Mouse (Mus musculus) forebrain, embryonic 13.5 days (tissue): ENCODE measurements around the gene Ccdc88c. TPM values are rescaled to one million over a fixed set of nuclear protein-coding genes. Genes with fewer than 3 reads are reported as not detected.

Experiments used
- ATAC-seq: fragments of 200-750 bp; cut with Nextera tagmentation; 2 replicates; pipeline ENCODE4 v1.8.0; 2017
- H3K27ac ChIP-seq: fragments of 300-500 bp; sonication (generic); 2 replicates; pipeline ENCODE4 v1.5.1; 2015; ENCODE audit warnings: inconsistent platforms, mild to moderate bottlenecking, moderate library complexity
- H3K27me3 ChIP-seq: fragments of 300-500 bp; sonication (generic); 2 replicates; pipeline ENCODE4 v1.6.1; 2015; ENCODE audit warnings: mild to moderate bottlenecking, inconsistent platforms
- H3K36me3 ChIP-seq: fragments of 300-500 bp; sonication (generic); 2 replicates; pipeline ENCODE4 v1.6.1; 2015; ENCODE audit warnings: mild to moderate bottlenecking, inconsistent platforms; ENCODE audit not compliant: poor library complexity, severe bottlenecking
- H3K4me1 ChIP-seq: fragments of 300-500 bp; sonication (generic); 2 replicates; pipeline ENCODE4 v1.6.1; 2015; ENCODE audit warnings: inconsistent platforms
- H3K4me2 ChIP-seq: fragments of 300-500 bp; sonication (generic); 2 replicates; pipeline ENCODE4 v1.6.1; 2015; ENCODE audit warnings: inconsistent platforms, mild to moderate bottlenecking, moderate library complexity
- H3K4me3 ChIP-seq: fragments of 300-500 bp; sonication (generic); 2 replicates; pipeline ENCODE4 v1.5.1; 2015; ENCODE audit warnings: mild to moderate bottlenecking, inconsistent platforms
- H3K9ac ChIP-seq: fragments of 300-500 bp; sonication (generic); 2 replicates; pipeline ENCODE4 v1.6.1; 2015; ENCODE audit warnings: mild to moderate bottlenecking, inconsistent platforms
- H3K9me3 ChIP-seq: fragments of 300-500 bp; sonication (generic); replicated peaks from 2 replicates; pipeline ENCODE4 v1.6.1; 2016; ENCODE audit warnings: inconsistent platforms
- WGBS: fragments of 180-500 bp; shearing (Covaris S2); methylation state at CpG from one replicate; pipeline ENCODE4 v1.1.7; 2015; 5-methylcytosine and 5-hydroxymethylcytosine counted together
- polyA plus RNA-seq: library from polyadenylated mRNA; unstranded; fragments of >200 nt; fragmentation: Nextera tagmentation; extraction: Ambion mirVana; gene quantifications from 2 replicates; pipeline ENCODE4 v1.2.1, GENCODE M21; 2015

Ccdc88c gene
- polyA plus RNA-seq, 1 experiment from 2014 or later = 20.7 TPM

GRCm38 (mm10) chr12:100992505-100992904 is 36.4 kb downstream of the Ccdc88c start:
- no peak overlapping the region for H3K27ac ChIP-seq

GRCm38 (mm10) chr12:100991119-100991518 is 37.7 kb downstream of the Ccdc88c start:
- Histone ChIP-seq H3K27me3 (no peaks in the 10 kb centered on the region), H3K27ac (peak overlapping the region; percentile 88), H3K36me3 (no peaks in the 10 kb centered on the region; the same call in 1 of the 2 replicates), H3K4me2 (no peak overlapping the region), H3K4me1 (peaks cover 64% of the 10 kb centered on the region), H3K9ac (no peak overlapping the region), H3K9me3 (no peaks in the 10 kb centered on the region), H3K4me3 (no peak overlapping the region)
- no peak for ATAC-seq
- WGBS = 69% methylated on average over 3 of the region's 3 CpGs

More at GRCm38 (mm10) chr12:100992505-100992904, 36.4 kb downstream of the Ccdc88c start:
- Histone ChIP-seq H3K9ac (no peak overlapping the region), H3K9me3 (no peaks in the 10 kb centered on the region), H3K27me3 (no peaks in the 10 kb centered on the region), H3K4me2 (no peak overlapping the region), H3K4me1 (peaks cover 70% of the 10 kb centered on the region), H3K4me3 (no peak overlapping the region), H3K36me3 (no peaks in the 10 kb centered on the region; the same call in 1 of the 2 replicates)
- 80% methylated on average over 7 of the region's 7 CpGs for WGBS
- ATAC-seq = no peak

GRCm38 (mm10) chr12:100990291-100990690 is 38.6 kb downstream of the Ccdc88c start:
- Histone ChIP-seq H3K4me3 (no peak overlapping the region), H3K4me2 (0 out of 2 replicates have a peak overlapping the region, but pooled peaks have one; percentile 13), H3K36me3 (no peaks in the 10 kb centered on the region; the same call in 1 of the 2 replicates), H3K27ac (peak overlapping the region; percentile 88), H3K27me3 (no peaks in the 10 kb centered on the region), H3K9ac (no peak overlapping the region), H3K4me1 (peaks cover 57% of the 10 kb centered on the region), H3K9me3 (no peaks in the 10 kb centered on the region)
- peak; percentile 80 for ATAC-seq
- 9% methylated on average over 12 of the region's 12 CpGs for WGBS

GRCm38 (mm10) chr12:100989780-100990288 is 39.0 kb downstream of the Ccdc88c start:
- H3K4me2 ChIP-seq = 0 out of 2 replicates have a peak overlapping the region, but pooled peaks have one; percentile 13

GRCm38 (mm10) chr12:100988324-100989130 is 40.3 kb downstream of the Ccdc88c start:
- Histone ChIP-seq H3K36me3 (peaks cover 3% of the 10 kb centered on the region), H3K9me3 (no peaks in the 10 kb centered on the region), H3K4me3 (no peak overlapping the region), H3K4me2 (peak overlapping the region; percentile 30), H3K4me1 (peaks cover 67% of the 10 kb centered on the region), H3K9ac (peak overlapping the region; percentile 6; the same call in 1 of the 2 replicates), H3K27ac (peak overlapping the region; percentile 81), H3K27me3 (no peaks in the 10 kb centered on the region)
- 56% methylated on average over 15 of the region's 15 CpGs for WGBS
- peak; percentile 3; the same call in 1 of the 2 replicates for ATAC-seq

More at GRCm38 (mm10) chr12:100989780-100990288, 39.0 kb downstream of the Ccdc88c start:
- H3K27ac ChIP-seq = peak overlapping the region; percentile 88
- no peak overlapping the region for H3K4me3 ChIP-seq
- peak; percentile 9; the same call in 1 of the 2 replicates for ATAC-seq
- no peak overlapping the region for H3K9ac ChIP-seq
- no peaks in the 10 kb centered on the region for H3K9me3 ChIP-seq
- 53% methylated on average over 4 of the region's 4 CpGs for WGBS
- no peaks in the 10 kb centered on the region for H3K27me3 ChIP-seq
- no peaks in the 10 kb centered on the region; the same call in 1 of the 2 replicates for H3K36me3 ChIP-seq
- H3K4me1 ChIP-seq = peaks cover 57% of the 10 kb centered on the region

GRCm38 (mm10) chr12:100986423-100986822 is 42.4 kb downstream of the Ccdc88c start:
- Histone ChIP-seq H3K36me3 (peaks cover 10% of the 10 kb centered on the region; the same call in 1 of the 2 replicates), H3K4me2 (no peak overlapping the region), H3K4me1 (peaks cover 80% of the 10 kb centered on the region), H3K27ac (peak overlapping the region; percentile 65), H3K27me3 (no peaks in the 10 kb centered on the region), H3K9me3 (no peaks in the 10 kb centered on the region), H3K9ac (no peak overlapping the region), H3K4me3 (no peak overlapping the region)
- 76% methylated on average over 4 of the region's 4 CpGs for WGBS
- peak; percentile 66 for ATAC-seq

- ATAC-seq = no peak
- Histone ChIP-seq H3K27me3 (no peaks in the 10 kb centered on the region), H3K4me3 (no peak overlapping the region), H3K9me3 (no peaks in the 10 kb centered on the region), H3K9ac (no peak overlapping the region), H3K36me3 (peaks cover 10% of the 10 kb centered on the region; the same call in 1 of the 2 replicates), H3K27ac (no peak overlapping the region), H3K4me2 (no peak overlapping the region), H3K4me1 (peaks cover 80% of the 10 kb centered on the region)
- 91% methylated on average over 2 of the region's 2 CpGs for WGBS
These were observed 43.1 kb downstream of the Ccdc88c start for GRCm38 (mm10) chr12:100985793-100986157.

GRCm38 (mm10) chr12:100985050-100985792 is 43.6 kb downstream of the Ccdc88c start:
- WGBS = 82% methylated on average over 10 of the region's 10 CpGs
- Histone ChIP-seq H3K27ac (no peak overlapping the region; the same call in 1 of the 2 replicates), H3K36me3 (peaks cover 10% of the 10 kb centered on the region; the same call in 1 of the 2 replicates), H3K9ac (no peak overlapping the region), H3K9me3 (no peaks in the 10 kb centered on the region), H3K4me2 (no peak overlapping the region), H3K4me1 (peaks cover 77% of the 10 kb centered on the region), H3K27me3 (no peaks in the 10 kb centered on the region), H3K4me3 (no peak overlapping the region)
- ATAC-seq = no peak

GRCm38 (mm10) chr12:100983565-100983964 is 45.3 kb downstream of the Ccdc88c start:
- Histone ChIP-seq H3K4me2 (no peak overlapping the region), H3K4me1 (peaks cover 67% of the 10 kb centered on the region), H3K9me3 (no peaks in the 10 kb centered on the region), H3K9ac (no peak overlapping the region), H3K27ac (peak overlapping the region; percentile 57; the same call in 1 of the 2 replicates), H3K4me3 (no peak overlapping the region), H3K27me3 (no peaks in the 10 kb centered on the region), H3K36me3 (peaks cover 10% of the 10 kb centered on the region; the same call in 1 of the 2 replicates)
- ATAC-seq = no peak
- 75% methylated on average over 11 of the region's 11 CpGs for WGBS

- no peak for ATAC-seq
- Histone ChIP-seq H3K9ac (no peak overlapping the region), H3K4me2 (no peak overlapping the region), H3K27me3 (no peaks in the 10 kb centered on the region), H3K4me3 (no peak overlapping the region), H3K36me3 (peaks cover 10% of the 10 kb centered on the region; the same call in 1 of the 2 replicates), H3K4me1 (peaks cover 68% of the 10 kb centered on the region), H3K27ac (peak overlapping the region; percentile 75), H3K9me3 (no peaks in the 10 kb centered on the region)
- 82% methylated on average over 8 of the region's 8 CpGs for WGBS
These were observed 46.6 kb downstream of the Ccdc88c start for GRCm38 (mm10) chr12:100982217-100982616.

- H3K4me3 ChIP-seq = no peak overlapping the region
- H3K4me2 ChIP-seq = no peak overlapping the region
- H3K9ac ChIP-seq = no peak overlapping the region
- WGBS = 78% methylated on average over 9 of the region's 9 CpGs
- H3K36me3 ChIP-seq = peaks cover 17% of the 10 kb centered on the region
- ATAC-seq = peak; percentile 50; the same call in 1 of the 2 replicates
- no peaks in the 10 kb centered on the region for H3K27me3 ChIP-seq
- H3K27ac ChIP-seq = peak overlapping the region; percentile 75
- no peaks in the 10 kb centered on the region for H3K9me3 ChIP-seq
- peaks cover 59% of the 10 kb centered on the region for H3K4me1 ChIP-seq
These were observed 48.3 kb downstream of the Ccdc88c start for GRCm38 (mm10) chr12:100980551-100981008.
